Mouse (Mus musculus): ENCODE results near the gene Astn2. TPM values are rescaled to one million over a fixed set of nuclear protein-coding genes. Genes with fewer than 3 reads are reported as not detected.

Astn2 gene
- polyA plus RNA-seq, 1 experiment = not detected

DNA sequence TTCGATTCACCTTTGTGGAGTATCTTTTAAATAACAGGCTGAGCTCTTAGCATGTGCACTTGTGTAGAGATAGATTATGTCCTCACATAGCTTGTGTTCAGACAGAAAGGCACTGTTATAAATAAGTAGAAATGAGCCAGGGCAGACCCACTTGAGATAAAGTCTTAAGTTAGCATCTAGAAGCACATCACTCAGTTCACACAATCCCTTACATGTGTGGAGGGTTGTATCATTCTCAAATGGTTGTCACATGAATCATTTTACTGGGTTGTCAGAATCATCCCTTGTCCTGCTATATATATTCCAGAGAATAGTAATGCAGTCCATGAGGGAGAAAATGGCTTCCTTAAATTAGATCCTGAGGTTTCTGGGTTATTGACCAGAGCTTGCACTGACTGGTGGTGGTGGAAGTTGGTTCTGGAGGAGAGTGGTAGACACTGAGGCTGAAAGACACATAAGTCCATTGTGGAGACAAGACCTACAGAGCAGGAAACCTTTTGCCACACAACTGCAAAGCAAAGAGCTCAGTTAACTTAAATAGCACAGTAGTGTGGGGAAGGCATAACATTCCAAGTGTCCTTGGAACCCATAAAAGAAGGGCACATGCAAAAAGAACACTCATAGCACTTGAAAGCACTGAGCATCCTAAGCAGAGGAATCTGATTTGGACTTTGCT is 590.8 kb downstream of the Astn2 start:
- no peak for TF ChIP-seq GATA1 (IDR thresholded peaks at IDR 0.05; ENCODE audit: low read length)

GRCm38 (mm10) chr4:65807341-65807740 is 597.1 kb downstream of the Astn2 start:
- no peak for TF ChIP-seq GATA1 (IDR thresholded peaks at IDR 0.05; ENCODE audit: low read length)

- TF ChIP-seq GATA1 (IDR thresholded peaks at IDR 0.05; ENCODE audit: low read length) = no peak
Observed at GRCm38 (mm10) chr4:65801204-65801603, 603.2 kb downstream of the Astn2 start.

GRCm38 (mm10) chr4:65791051-65791450 is 613.4 kb downstream of the Astn2 start:
- TF ChIP-seq GATA1 (IDR thresholded peaks at IDR 0.05; ENCODE audit: low read length) = no peak

DNA sequence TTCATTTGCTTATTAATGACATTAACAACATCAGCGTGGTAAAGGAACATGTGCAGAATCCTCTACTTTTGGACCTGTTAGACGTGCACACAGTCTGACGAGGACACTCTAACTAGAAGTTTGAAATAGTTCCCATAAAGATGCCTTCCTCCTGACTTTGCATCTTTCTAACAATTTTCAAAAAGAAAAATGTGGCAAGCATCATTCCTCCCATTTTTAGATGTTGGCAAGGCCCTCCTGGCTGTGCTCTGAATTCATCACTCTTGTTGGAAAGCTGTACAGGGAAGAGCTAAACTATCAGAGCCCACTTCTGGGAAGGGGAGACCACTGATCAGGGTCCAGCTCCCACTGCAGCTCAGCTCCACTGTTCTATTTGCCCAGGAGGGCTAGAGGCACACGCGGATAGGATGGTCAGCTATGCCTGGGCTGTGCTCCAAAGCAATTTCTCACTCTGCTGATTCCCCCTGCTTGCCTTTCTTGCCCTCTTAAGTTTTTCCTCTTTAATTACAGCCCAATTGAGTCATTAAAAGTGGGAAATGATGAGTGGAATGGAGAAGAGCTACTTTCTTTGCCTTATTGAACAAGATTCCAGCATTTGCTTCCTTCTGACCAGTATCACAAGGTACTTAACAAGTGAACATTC is 630.9 kb downstream of the Astn2 start:
- no peak for TF ChIP-seq GATA1 (IDR thresholded peaks at IDR 0.05; ENCODE audit: low read length)

DNA sequence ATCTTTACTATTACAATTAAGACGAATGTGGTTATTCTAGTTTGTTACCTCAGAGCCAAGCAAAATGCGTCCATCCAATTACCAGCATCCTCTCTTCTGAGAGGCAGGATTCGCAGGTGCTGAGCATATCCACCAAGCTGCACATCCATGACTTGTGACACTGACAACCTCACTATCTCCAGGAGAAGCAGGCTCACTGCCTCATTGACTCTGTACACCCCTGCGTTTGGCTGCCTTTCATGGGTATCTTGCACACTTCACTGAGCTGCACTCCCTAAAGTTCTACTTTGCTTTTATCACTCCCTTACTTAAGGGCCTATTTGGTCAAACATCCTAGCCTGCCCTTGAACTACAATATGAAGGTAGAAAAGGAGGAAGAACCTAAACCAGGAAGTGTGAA is 633.5 kb downstream of the Astn2 start:
- no peak for TF ChIP-seq GATA1 (IDR thresholded peaks at IDR 0.05; ENCODE audit: low read length)

DNA sequence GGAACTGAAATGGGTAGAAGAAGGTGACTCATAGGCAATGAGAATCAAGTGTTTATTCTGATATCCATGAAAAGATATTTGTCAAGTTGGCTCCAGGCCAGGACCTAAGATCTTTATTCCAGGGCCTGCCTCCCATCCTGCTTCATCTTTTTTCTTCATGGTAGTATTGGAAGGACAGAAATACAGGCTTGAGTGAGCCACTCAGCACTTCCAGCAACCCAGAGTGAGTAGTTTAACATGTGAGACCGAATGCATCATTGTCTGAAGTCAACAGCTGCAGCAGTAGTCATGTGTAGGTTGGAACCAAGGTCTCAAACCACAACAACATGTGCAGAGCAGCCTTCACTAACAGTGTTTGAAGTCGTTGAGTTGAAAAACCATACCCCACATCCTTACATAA is 636.5 kb downstream of the Astn2 start:
- TF ChIP-seq GATA1 (IDR thresholded peaks at IDR 0.05; ENCODE audit: low read length) = no peak

DNA sequence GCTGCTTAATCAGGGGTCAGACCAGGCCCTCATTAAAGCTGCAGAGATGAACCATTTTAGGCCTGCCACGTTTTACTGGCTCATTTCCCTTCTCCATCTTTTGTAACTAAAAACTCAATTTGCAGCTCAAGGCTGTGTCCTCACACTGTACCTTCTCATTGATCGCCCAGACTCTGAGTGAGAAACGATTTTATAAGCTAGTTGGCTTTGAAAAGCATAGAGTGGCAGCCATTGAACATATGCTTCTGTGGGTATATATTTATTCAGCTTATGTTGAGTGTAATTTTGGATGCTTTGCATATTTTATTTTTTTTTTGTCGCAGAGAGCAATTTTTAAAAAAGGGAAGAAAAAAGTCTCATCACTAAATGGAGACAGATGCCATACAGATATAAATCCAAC is 637.0 kb downstream of the Astn2 start:
- TF ChIP-seq GATA1 (IDR thresholded peaks at IDR 0.05; ENCODE audit: low read length) = no peak

DNA sequence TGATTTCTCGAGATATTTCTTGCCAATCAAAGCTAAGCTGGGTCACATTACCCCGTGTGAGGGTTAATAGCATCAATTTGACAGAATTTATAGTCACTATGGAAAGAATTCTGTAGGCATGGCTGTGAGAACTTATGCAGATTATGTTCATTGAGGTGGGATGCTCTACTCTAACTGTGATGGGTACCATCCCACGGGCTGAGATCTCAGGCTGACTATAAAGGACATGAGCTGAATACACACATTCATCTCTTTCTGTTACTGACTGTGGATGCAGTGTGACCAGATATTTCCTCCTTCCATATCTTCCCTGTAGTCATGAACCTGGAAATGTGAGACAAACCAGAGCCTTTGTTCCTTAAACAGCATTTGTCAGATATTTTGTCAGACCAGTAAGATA is 639.1 kb downstream of the Astn2 start:
- no peak for TF ChIP-seq GATA1 (IDR thresholded peaks at IDR 0.05; ENCODE audit: low read length)

- TF ChIP-seq GATA1 (IDR thresholded peaks at IDR 0.05; ENCODE audit: low read length) = no peak
Observed at GRCm38 (mm10) chr4:65764275-65764674, 640.1 kb downstream of the Astn2 start.

GRCm38 (mm10) chr4:65763823-65764222 is 640.6 kb downstream of the Astn2 start:
- no peak for TF ChIP-seq GATA1 (IDR thresholded peaks at IDR 0.05; ENCODE audit: low read length)

GRCm38 (mm10) chr4:65762116-65762515 is 642.3 kb downstream of the Astn2 start:
- TF ChIP-seq GATA1 (IDR thresholded peaks at IDR 0.05; ENCODE audit: low read length) = no peak

- TF ChIP-seq GATA1 (IDR thresholded peaks at IDR 0.05; ENCODE audit: low read length) = no peak
Observed at GRCm38 (mm10) chr4:65761658-65762057, 642.8 kb downstream of the Astn2 start.

- no peak for TF ChIP-seq GATA1 (IDR thresholded peaks at IDR 0.05; ENCODE audit: low read length)
Observed at GRCm38 (mm10) chr4:65758875-65759201, 645.6 kb downstream of the Astn2 start.

DNA sequence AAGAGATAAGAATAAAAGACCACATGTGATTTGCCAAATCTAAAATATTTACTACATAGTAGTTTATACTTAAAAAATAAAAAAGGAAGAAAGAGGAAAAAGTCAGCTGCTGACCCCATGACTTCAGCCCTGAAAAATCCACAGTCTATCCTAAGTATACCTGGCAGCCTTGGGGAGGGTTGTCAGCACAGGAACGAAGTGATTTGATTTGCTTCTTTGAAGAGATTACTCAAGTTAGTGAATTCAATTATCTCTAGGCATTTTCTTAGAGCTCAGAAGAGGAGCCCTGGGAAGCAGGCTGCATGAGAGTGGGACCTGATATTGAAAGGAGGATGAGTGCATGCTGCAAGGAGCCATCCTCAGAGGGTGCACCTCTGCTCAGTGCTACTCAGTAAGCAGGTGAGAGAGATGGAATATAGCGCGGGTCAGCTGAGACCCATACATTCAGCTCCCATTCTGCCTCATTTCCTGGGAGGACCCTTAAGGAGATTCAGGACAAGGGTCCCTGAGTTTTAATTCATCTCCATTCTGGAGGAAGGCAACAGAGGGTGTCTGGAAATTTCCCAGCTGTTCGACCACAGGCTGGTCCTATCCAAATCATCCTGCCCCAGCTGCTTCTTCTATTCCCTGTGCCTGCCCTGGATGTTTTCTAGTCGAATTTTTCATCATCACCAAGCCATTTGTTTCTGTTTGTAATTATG is 646.1 kb downstream of the Astn2 start:
- TF ChIP-seq GATA1 (IDR thresholded peaks at IDR 0.05; ENCODE audit: low read length) = no peak

DNA sequence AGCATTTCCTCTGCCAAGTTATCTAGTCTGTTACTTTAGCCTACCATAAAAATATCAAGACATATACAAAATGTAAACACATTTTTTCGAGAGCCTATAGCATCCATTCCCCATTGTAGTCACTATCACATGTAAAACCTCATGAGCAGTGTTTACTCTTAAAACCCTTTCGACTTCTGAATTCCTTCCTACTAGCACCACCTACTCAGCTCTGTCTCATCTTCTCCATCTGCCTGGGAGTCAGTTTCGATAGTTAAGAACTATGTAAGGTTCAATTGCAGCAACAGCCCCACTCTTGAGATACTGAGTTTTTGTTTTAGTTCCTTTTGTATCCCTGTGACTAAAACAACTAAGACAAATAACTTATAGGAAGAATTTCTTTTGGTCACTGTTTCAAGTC is 651.5 kb downstream of the Astn2 start:
- TF ChIP-seq GATA1 (IDR thresholded peaks at IDR 0.05; ENCODE audit: low read length) = no peak

GRCm38 (mm10) chr4:65744788-65745187 is 659.6 kb downstream of the Astn2 start:
- no peak for TF ChIP-seq GATA1 (IDR thresholded peaks at IDR 0.05; ENCODE audit: low read length)
